Mouse (Mus musculus) gonadal fat pad, adult 2 months (tissue): ENCODE measurements around the gene Gng5. TPM values are rescaled to one million over a fixed set of nuclear protein-coding genes. Genes with fewer than 3 reads are reported as not detected.
A peak's percentile ranks its signal among the peaks of the same experiment; 100 is the strongest.

Experiments
- DNase-seq: peaks from one replicate; pipeline ENCODE4 v3.0.0-alpha.2; 2012; ENCODE audit warnings: low read depth
- polyA plus RNA-seq: library from polyadenylated mRNA; depleted of rRNA; stranded (reverse); fragments of >200 nt; gene quantifications from 2 replicates; pipeline ENCODE4 v1.2.3, GENCODE M21; 2012; rRNA removed

Gng5 gene
- 670 and 713 TPM in 2 replicates for polyA plus RNA-seq

- no peak for DNase-seq
Observed at GRCm38 (mm10) chr3:146499431-146500002, at the start of gene Gng5, which contains the start of gene Spata1. Gene Gng5, plus strand, starts transcription at chr3:146499807. Gene Spata1, minus strand, starts transcription at chr3:146499753.

DNA sequence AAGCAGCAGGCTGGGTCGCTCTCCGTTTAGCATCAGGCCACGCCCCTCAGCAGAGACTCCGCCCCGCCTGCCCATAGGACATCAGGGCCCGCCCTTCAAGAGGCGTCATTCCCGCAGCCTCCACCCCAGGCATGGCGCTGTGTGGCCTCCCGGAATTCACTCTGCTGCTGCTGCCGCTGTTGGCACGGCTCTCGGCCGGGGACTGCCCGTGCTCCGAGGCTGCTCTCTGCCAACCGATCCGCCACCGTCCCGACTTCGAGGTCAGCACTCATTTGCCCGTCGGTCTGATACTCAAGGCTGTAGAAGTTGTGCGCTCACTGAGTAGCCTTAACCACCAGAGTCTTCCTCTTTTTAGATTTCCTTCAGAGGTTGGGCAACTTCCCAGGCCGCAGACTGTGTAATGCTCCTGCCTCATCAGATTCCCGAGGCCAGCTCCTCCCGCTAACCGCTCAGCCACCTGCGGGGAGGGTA lies 49.2 kb upstream of the Gng5 start:
- DNase-seq, result peak; percentile 50

DNA sequence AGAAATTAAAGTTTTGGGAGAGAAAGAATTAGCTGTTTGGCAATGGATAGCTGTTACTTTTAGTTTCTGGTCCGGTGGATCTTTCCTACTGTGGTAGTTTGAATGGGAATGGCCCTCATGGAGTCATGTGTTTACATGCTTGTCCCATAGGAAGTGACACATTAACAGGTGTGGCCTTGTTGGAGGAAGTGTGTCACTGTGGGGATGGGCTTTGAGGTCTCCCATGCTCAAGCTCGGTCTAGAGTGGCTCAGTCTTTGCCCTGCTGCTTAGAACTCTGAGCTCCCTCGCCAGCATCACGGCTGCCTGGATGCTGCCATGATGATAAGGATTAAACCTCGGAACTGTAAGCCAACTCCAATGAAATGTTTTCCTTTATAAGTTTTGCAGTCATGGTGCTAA lies 48.2 kb upstream of the Gng5 start:
- DNase-seq, result no peak

DNA sequence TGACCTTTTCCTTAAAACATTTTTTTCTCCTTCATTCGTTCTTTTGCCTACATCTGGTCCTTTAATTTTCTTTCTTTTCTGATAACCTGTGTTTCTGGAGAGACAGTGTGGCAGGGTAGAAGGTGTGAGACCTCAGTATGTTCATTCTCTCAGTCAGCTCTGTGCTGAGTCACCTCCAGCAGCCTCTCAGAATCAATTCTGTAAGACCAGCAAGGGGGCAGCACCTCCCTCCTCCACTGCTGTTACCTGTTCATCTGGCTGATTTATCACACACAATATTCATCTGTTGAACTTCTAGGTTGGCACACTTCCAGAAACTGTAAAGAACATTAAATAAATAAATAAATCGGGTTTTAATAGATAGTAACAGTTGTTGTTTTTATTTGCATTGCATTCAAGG lies 36.7 kb upstream of the Gng5 start:
- no peak for DNase-seq

DNA sequence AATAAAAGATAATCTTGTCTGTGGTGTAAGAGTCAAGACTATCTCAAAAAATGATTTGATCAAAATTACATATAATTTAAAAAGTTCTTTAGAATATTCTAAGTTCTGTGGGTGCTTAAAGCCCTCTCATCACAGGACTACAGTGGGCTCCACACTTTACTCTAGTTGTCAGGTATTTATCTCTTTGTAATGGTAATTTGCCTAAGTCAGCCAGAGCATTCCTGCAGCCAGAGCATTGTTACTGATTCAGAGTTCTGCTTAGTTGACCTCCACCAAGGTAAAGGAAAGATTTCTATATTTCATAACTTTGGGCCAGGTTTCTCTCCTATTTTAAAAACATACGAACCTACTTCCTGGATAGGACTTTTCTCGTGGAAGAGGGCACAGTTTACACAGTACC lies 30.4 kb upstream of the Gng5 start:
- no peak for DNase-seq

- no peak for DNase-seq
Observed at GRCm38 (mm10) chr3:146472657-146473056, 26.9 kb upstream of the Gng5 start.

- DNase-seq, result no peak
Observed at GRCm38 (mm10) chr3:146473741-146474140, 25.9 kb upstream of the Gng5 start.

GRCm38 (mm10) chr3:146474428-146474827 lies 25.2 kb upstream of the Gng5 start:
- DNase-seq, result no peak

- DNase-seq, result no peak
Observed at GRCm38 (mm10) chr3:146482044-146482443, 17.6 kb upstream of the Gng5 start.

DNA sequence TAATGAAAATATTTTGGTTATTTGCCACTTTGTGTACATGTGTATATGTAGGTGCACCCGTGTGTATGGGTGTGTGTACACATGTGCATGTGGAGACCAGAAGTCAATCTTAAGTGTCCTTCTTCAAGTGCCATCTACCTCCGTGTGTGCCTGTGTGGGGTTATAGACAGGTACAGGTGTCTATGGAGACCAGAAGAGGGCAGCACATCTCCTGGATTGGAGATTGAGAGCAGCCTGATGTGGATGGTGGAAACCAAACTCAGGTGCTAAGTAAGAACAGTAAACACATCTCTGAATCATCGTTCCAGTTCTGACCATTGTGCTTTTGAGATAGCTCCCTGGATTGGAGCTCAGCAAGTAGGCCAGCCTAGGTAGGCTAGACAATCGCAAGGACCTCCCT lies 13.1 kb upstream of the Gng5 start:
- no peak for DNase-seq

DNA sequence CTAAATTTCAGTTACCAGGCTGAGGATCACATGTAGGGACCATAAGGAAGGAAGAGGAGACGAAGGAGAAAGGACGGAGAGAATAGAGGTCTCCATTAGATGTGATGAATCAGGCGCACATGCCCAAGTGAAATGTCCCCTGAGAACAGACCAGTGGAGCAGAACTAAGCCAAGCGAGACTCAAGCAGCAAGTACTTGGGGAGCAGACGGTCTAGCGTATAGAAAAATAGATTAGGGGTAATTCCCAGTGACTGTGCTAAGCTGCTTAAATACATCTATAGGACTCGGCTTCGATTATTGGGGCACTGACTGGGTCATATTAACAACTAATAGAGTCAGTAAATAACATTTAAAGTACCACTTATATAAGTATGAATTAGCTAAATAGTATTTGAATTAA lies 4.7 kb upstream of the Gng5 start:
- DNase-seq, result no peak

GRCm38 (mm10) chr3:146498989-146499388 lies 618 bp upstream of the Gng5 start:
- no peak for DNase-seq

- DNase-seq, result no peak
Observed at GRCm38 (mm10) chr3:146500003-146500809, 599 bp downstream of the Gng5 start.

GRCm38 (mm10) chr3:146500810-146501201 lies 1.2 kb downstream of the Gng5 start:
- no peak for DNase-seq

- no peak for DNase-seq
Observed at GRCm38 (mm10) chr3:146501601-146502123, 2.1 kb downstream of the Gng5 start.

- no peak for DNase-seq
Observed at GRCm38 (mm10) chr3:146506711-146507110, 7.1 kb downstream of the Gng5 start.

DNA sequence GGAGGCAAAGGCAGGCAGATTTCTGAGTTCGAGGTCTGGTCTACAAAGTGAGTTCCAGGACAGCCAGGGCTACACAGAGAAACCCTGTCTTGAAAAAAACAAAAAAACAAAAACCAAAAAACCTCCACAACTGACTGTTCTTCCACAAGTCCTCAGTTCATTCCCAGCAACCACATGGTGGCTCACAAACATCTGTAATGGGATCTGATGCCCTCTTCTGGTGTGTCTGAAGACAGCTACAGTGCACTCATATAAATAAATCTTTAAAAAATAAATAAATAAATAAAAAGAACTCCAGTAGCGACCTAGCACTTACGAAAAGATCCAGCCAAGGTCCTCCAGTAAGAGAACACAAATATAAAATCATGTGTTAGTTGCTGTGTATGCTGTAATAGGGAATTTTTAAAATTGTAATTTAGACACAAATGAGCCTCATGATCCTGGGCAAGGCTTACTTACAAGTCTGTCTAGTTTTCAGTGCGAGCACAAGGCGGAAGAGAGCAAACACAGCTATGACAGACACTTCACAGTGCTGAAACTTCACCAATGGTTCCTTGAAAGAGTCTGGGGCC lies 20.7 kb downstream of the Gng5 start:
- DNase-seq, result no peak

GRCm38 (mm10) chr3:146520798-146521651 lies 21.4 kb downstream of the Gng5 start, which contains the start of gene Rpf1:
Gene Rpf1, minus strand, starts transcription at chr3:146521429.
- DNase-seq, result peak; percentile 56

DNA sequence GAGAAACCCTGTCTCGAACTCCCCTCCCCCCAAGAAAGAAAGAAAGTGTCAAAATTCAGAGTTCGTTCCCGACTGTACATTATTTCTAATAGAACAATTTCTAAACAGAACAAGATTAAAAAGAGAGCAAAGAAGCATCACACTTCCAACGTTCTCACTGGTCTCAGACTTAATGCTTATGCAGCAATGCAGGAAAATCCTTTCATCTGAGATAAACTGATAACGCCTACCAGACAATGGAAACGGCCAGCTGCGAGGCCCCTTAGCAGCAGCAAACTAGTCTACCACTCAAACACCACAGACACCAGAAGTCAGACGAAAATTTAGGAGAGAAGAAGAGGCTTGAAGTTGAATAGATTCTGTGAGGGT lies 22.0 kb downstream of the Gng5 start:
- DNase-seq, result no peak

DNA sequence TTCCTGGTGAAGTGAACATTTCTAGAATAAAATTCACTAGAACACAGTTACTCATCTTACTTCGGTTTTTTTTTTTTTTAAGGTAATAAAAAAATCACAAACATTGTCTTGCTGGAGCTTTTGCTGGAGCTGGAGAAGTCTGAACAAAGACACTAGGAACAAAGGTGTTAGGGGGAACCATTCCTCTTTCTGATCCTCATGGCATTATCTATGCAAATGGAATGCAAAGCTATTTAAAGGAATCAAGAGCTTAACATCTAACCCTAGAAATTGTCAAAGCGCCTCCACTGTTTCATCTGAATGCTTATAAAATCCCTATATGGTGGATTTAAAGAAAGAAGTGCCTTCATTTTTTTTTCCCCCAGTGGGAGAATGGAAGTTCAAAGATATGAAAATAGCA lies 28.7 kb downstream of the Gng5 start:
- no peak for DNase-seq

- DNase-seq, result no peak
Observed at GRCm38 (mm10) chr3:146534986-146535385, 35.4 kb downstream of the Gng5 start.
